Comparison of ENCODE assay signal across 8 mouse cellular contexts in the genomic region with DNA sequence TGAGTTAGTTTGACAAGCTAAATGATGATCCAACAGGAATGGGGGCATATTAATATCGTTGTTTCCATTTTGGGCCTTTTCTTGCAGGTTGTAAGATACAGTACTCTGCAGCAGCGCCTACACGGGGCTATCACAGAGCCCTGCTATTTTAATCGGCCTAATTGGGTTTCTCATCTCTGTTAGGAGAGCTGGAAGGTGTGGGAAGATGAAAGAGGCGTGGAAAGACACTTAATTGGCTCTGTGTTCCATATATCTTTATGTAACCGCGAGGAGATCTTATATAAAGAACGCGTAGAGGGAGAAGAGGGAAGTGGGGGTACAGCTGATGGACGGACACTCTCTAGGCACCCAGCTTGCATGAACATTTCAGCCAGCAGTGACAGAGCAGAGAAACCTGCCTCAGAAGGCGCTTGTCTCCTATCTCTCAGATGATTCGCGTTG.
DNase-seq lines count a peak whose midpoint lies in the region; ATAC-seq and TF ChIP-seq lines count a peak whose summit lies in the region.

No protein-coding gene starts in this region.

- no peak overlapping the region for H3K9ac ChIP-seq in midbrain, embryonic 12.5 days (replicated peaks)
- no peak overlapping the region for H3K9ac ChIP-seq in liver, postnatal 0 days (replicated peaks)

- no peaks in the 10 kb centered on the region for H3K9me3 ChIP-seq in heart, embryonic 10.5 days
- H3K9me3 ChIP-seq in midbrain, embryonic 12.5 days = no peaks in the 10 kb centered on the region
- no peaks in the 10 kb centered on the region for H3K9me3 ChIP-seq in liver, postnatal 0 days (ENCODE audit: low read length)

- H3K4me3 ChIP-seq in heart, embryonic 10.5 days = peak overlapping the region; percentile 18; the same call in 1 of the 2 replicates
- no peak overlapping the region for H3K4me3 ChIP-seq in midbrain, embryonic 12.5 days
- H3K4me3 ChIP-seq in liver, postnatal 0 days (ENCODE audit: low read depth, low read length) = no peak overlapping the region

- peak overlapping the region; percentile 34 for H3K4me2 ChIP-seq in midbrain, embryonic 12.5 days (replicated peaks)
- no peak overlapping the region for H3K4me2 ChIP-seq in liver, postnatal 0 days (ENCODE audit: low read depth, low read length)

- TF ChIP-seq EP300 in liver, postnatal 0 days (IDR thresholded peaks at IDR 0.05; ENCODE audit: low read depth) = no peak

- no peak for ATAC-seq in midbrain, embryonic 12.5 days (ENCODE audit: low FRiP score, low read depth)
- ATAC-seq in liver, postnatal 0 days = no peak

- 0 out of 2 replicates have a peak, but pooled peaks cover 4% of the 10 kb centered on the region for H3K27me3 ChIP-seq in heart, embryonic 10.5 days (ENCODE audit: insufficient read depth, poor library complexity, severe bottlenecking)
- H3K27me3 ChIP-seq in midbrain, embryonic 12.5 days = peaks cover 4% of the 10 kb centered on the region; the same call in 1 of the 2 replicates
- no peaks in the 10 kb centered on the region for H3K27me3 ChIP-seq in liver, postnatal 0 days (ENCODE audit: insufficient read depth, low read length)

- no peaks in the 10 kb centered on the region for H3K36me3 ChIP-seq in heart, embryonic 10.5 days
- H3K36me3 ChIP-seq in midbrain, embryonic 12.5 days = no peaks in the 10 kb centered on the region
- no peaks in the 10 kb centered on the region for H3K36me3 ChIP-seq in liver, postnatal 0 days (replicated peaks; ENCODE audit: insufficient read depth, low read length)

- intact Hi-C loops in heart, postnatal 36 days (cut with DNase I) = loop anchor here (1.0 to 5.0 kb wide), 4 partner anchors 59 to 499 kb away; no protein-coding TSS in a partner anchor

- no peak overlapping the region for H3K27ac ChIP-seq in heart, embryonic 10.5 days
- H3K27ac ChIP-seq in midbrain, embryonic 12.5 days (replicated peaks) = no peak overlapping the region
- no peak overlapping the region for H3K27ac ChIP-seq in liver, postnatal 0 days (ENCODE audit: low read depth)

- no peak for TF ChIP-seq CTCF in liver, postnatal 0 days (IDR thresholded peaks at IDR 0.05; ENCODE audit: low read depth)

- peaks cover 3% of the 10 kb centered on the region; the same call in 1 of the 2 replicates for H3K4me1 ChIP-seq in heart, embryonic 10.5 days
- no peaks in the 10 kb centered on the region for H3K4me1 ChIP-seq in midbrain, embryonic 12.5 days
- H3K4me1 ChIP-seq in liver, postnatal 0 days (ENCODE audit: insufficient read depth) = no peaks in the 10 kb centered on the region

- WGBS in heart, embryonic 10.5 days = 55% methylated on average over 13 of the region's 13 CpGs
- 58% methylated on average over 13 of the region's 13 CpGs for WGBS in midbrain, embryonic 12.5 days
- WGBS in liver, postnatal 0 days (ENCODE audit: insufficient replicate concordance) = 54% methylated on average over 13 of the region's 13 CpGs

- DNase-seq in heart, embryonic 10.5 days (ENCODE audit: low spot score) = no peak
- no peak for DNase-seq in heart, postnatal 36 days
- peak; percentile 87 for DNase-seq in brain, adult 2 months (ENCODE audit: low read depth, low spot score)
- peak; percentile 13 to 14 for DNase-seq in frontal cortex, postnatal 14 days (ENCODE audit: low spot score in 2 of 2)
- DNase-seq in lung, postnatal 14 days = no peak
- no peak for DNase-seq in ovary, adult 18-20 months (ENCODE audit: low spot score)
- DNase-seq in liver, postnatal 0 days = no peak

Comparison
In these comparisons a context has a peak if more than half of its experiments do, and no peak if none do; other contexts are left out.
1. DNase-seq: peak in brain, adult 2 months (single experiment) and frontal cortex, postnatal 14 days (2 of 2); none in heart, embryonic 10.5 days (single experiment), heart, postnatal 36 days (0 of 2), lung, postnatal 14 days (single experiment), ovary, adult 18-20 months (single experiment) and liver, postnatal 0 days (single experiment).